Mouse (Mus musculus) left cerebral cortex, adult 9 months (tissue): ENCODE results near the gene Nectin1.

Source experiments
- DNase-seq, 2 experiments: peaks; one replicate each; pipeline ENCODE4 v3.0.0; 2022; ENCODE audit warnings: low spot score in 2 of 2

The Nectin1 gene

GRCm38 (mm10) chr9:43738480-43739084, 5.2 kb upstream of the Nectin1 start:
- DNase-seq = no peak

- no peak for DNase-seq
Observed at GRCm38 (mm10) chr9:43741277-43741676, 2.5 kb upstream of the Nectin1 start.

GRCm38 (mm10) chr9:43742066-43742465, 1.7 kb upstream of the Nectin1 start:
- DNase-seq = no peak

- no peak for DNase-seq
Observed at GRCm38 (mm10) chr9:43742902-43743646, 710 bp upstream of the Nectin1 start.

GRCm38 (mm10) chr9:43744138-43744981, 576 bp downstream of the Nectin1 start:
- no peak for DNase-seq

- peak in 1 of 2 experiments; percentile 42 for DNase-seq
Observed at GRCm38 (mm10) chr9:43745051-43745792, 1.4 kb downstream of the Nectin1 start.

GRCm38 (mm10) chr9:43745951-43746703, 2.3 kb downstream of the Nectin1 start:
- DNase-seq = no peak

- DNase-seq = no peak
Observed at GRCm38 (mm10) chr9:43747710-43748109, 3.9 kb downstream of the Nectin1 start.

GRCm38 (mm10) chr9:43748519-43748918, 4.7 kb downstream of the Nectin1 start:
- DNase-seq = no peak

GRCm38 (mm10) chr9:43750053-43750452, 6.3 kb downstream of the Nectin1 start:
- DNase-seq = no peak

GRCm38 (mm10) chr9:43751111-43751510, 7.3 kb downstream of the Nectin1 start:
- no peak for DNase-seq

- DNase-seq = no peak
Observed at GRCm38 (mm10) chr9:43753481-43753880, 9.7 kb downstream of the Nectin1 start.

GRCm38 (mm10) chr9:43754083-43754482, 10.3 kb downstream of the Nectin1 start:
- no peak for DNase-seq

GRCm38 (mm10) chr9:43754768-43755197, 11.0 kb downstream of the Nectin1 start:
- DNase-seq = no peak

GRCm38 (mm10) chr9:43755464-43755863, 11.7 kb downstream of the Nectin1 start:
- DNase-seq = no peak

- no peak for DNase-seq
Observed at GRCm38 (mm10) chr9:43755928-43756327, 12.1 kb downstream of the Nectin1 start.

GRCm38 (mm10) chr9:43757225-43757624, 13.4 kb downstream of the Nectin1 start:
- no peak for DNase-seq

GRCm38 (mm10) chr9:43757972-43758965, 14.5 kb downstream of the Nectin1 start:
- DNase-seq = no peak

GRCm38 (mm10) chr9:43760078-43760477, 16.3 kb downstream of the Nectin1 start:
- DNase-seq = no peak
